In the genomic region with DNA sequence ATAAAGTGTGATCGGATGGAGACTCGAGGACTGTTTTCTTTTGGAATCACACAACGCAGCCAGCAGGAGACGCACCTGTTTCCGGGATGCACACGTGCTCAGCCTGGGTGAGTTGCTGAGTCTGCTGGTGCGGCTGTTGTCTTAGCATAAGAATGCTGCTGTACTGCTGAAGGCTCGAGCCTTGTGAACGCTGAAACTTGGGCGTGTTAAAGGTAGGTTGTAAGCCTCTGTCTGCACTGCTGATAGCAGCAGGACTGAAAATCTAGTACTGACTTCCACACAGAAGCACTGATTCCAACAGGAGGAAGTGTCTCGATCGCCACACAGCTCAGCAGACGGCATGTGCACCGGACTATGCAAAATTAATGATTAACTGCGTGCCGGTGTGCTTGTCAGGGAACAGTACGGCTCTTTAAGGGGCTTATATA, we compare ENCODE assay signal across 8 mouse cellular contexts.
DNase-seq lines count a peak whose midpoint lies in the region; ATAC-seq and TF ChIP-seq lines count a peak whose summit lies in the region.

No protein-coding gene starts in this region.

- no peaks in the 10 kb centered on the region for H3K9me3 ChIP-seq in midbrain, embryonic 11.5 days (ENCODE audit: control insufficient read depth, low read length)
- H3K9me3 ChIP-seq in midbrain, embryonic 10.5 days (replicated peaks): no peaks in the 10 kb centered on the region
- no peaks in the 10 kb centered on the region for H3K9me3 ChIP-seq in embryonic facial prominence, embryonic 12.5 days
- H3K9me3 ChIP-seq in intestine, postnatal 0 days (ENCODE audit: control insufficient read depth): no peaks in the 10 kb centered on the region
- H3K9me3 ChIP-seq in limb, embryonic 15.5 days: no peaks in the 10 kb centered on the region
- no peaks in the 10 kb centered on the region for H3K9me3 ChIP-seq in neural tube, embryonic 14.5 days (ENCODE audit: control insufficient read depth, low read length)

- 37% methylated on average over 17 of the region's 17 CpGs for WGBS in midbrain, embryonic 11.5 days
- 44% methylated on average over 17 of the region's 17 CpGs for WGBS in midbrain, embryonic 10.5 days
- WGBS in embryonic facial prominence, embryonic 12.5 days: 41% methylated on average over 17 of the region's 17 CpGs
- 19% methylated on average over 17 of the region's 17 CpGs for WGBS in intestine, postnatal 0 days
- WGBS in limb, embryonic 15.5 days: 19% methylated on average over 17 of the region's 17 CpGs
- WGBS in neural tube, embryonic 14.5 days: 4% methylated on average over 17 of the region's 17 CpGs

- DNase-seq in midbrain, embryonic 11.5 days (ENCODE audit: low spot score, missing footprints): peak; percentile 85
- no peak for DNase-seq in midbrain, embryonic 10.5 days (ENCODE audit: low spot score)
- no peak for DNase-seq in gastrocnemius, adult 18-20 months (ENCODE audit: low spot score)

- H3K36me3 ChIP-seq in midbrain, embryonic 11.5 days (ENCODE audit: control insufficient read depth, insufficient read depth, low read length): no peaks in the 10 kb centered on the region
- no peaks in the 10 kb centered on the region for H3K36me3 ChIP-seq in midbrain, embryonic 10.5 days
- no peaks in the 10 kb centered on the region for H3K36me3 ChIP-seq in embryonic facial prominence, embryonic 12.5 days
- H3K36me3 ChIP-seq in intestine, postnatal 0 days (ENCODE audit: control insufficient read depth, insufficient read depth): no peaks in the 10 kb centered on the region
- H3K36me3 ChIP-seq in limb, embryonic 15.5 days: no peaks in the 10 kb centered on the region
- no peaks in the 10 kb centered on the region for H3K36me3 ChIP-seq in neural tube, embryonic 14.5 days (ENCODE audit: control insufficient read depth, insufficient read depth, low read length)

- no peak overlapping the region for H3K4me3 ChIP-seq in midbrain, embryonic 11.5 days (ENCODE audit: low read depth, low read length)
- no peak overlapping the region for H3K4me3 ChIP-seq in midbrain, embryonic 10.5 days
- no peak overlapping the region for H3K4me3 ChIP-seq in embryonic facial prominence, embryonic 12.5 days
- H3K4me3 ChIP-seq in intestine, postnatal 0 days (ENCODE audit: low read depth, low read length): peak overlapping the region; percentile 16; the same call in 1 of the 2 replicates
- H3K4me3 ChIP-seq in limb, embryonic 15.5 days: peak overlapping the region; percentile 20
- peak overlapping the region; percentile 20; the same call in 1 of the 2 replicates for H3K4me3 ChIP-seq in neural tube, embryonic 14.5 days (ENCODE audit: low read depth, low read length)

- H3K27ac ChIP-seq in midbrain, embryonic 11.5 days (ENCODE audit: low read depth, low read length): no peak overlapping the region
- H3K27ac ChIP-seq in midbrain, embryonic 10.5 days (replicated peaks): no peak overlapping the region
- H3K27ac ChIP-seq in embryonic facial prominence, embryonic 12.5 days: no peak overlapping the region
- peak overlapping the region; percentile 10; the same call in 1 of the 2 replicates for H3K27ac ChIP-seq in intestine, postnatal 0 days (ENCODE audit: low read depth, low read length)
- peak overlapping the region; percentile 73 for H3K27ac ChIP-seq in limb, embryonic 15.5 days
- H3K27ac ChIP-seq in neural tube, embryonic 14.5 days (ENCODE audit: low read depth, low read length): no peak overlapping the region

- peaks cover 2% of the 10 kb centered on the region; the same call in 1 of the 2 replicates for H3K4me1 ChIP-seq in midbrain, embryonic 11.5 days (ENCODE audit: control insufficient read depth, insufficient read depth, low read length)
- H3K4me1 ChIP-seq in midbrain, embryonic 10.5 days: peaks cover 20% of the 10 kb centered on the region
- H3K4me1 ChIP-seq in embryonic facial prominence, embryonic 12.5 days: peaks cover 13% of the 10 kb centered on the region
- no peaks in the 10 kb centered on the region for H3K4me1 ChIP-seq in intestine, postnatal 0 days (replicated peaks; ENCODE audit: control insufficient read depth, insufficient read depth, low read length)
- H3K4me1 ChIP-seq in limb, embryonic 15.5 days: peaks cover 17% of the 10 kb centered on the region
- H3K4me1 ChIP-seq in neural tube, embryonic 14.5 days (ENCODE audit: control insufficient read depth, insufficient read depth, low read length): 0 out of 2 replicates have a peak, but pooled peaks cover 4% of the 10 kb centered on the region

- H3K9ac ChIP-seq in midbrain, embryonic 11.5 days (ENCODE audit: low read length): no peak overlapping the region
- no peak overlapping the region for H3K9ac ChIP-seq in embryonic facial prominence, embryonic 12.5 days
- H3K9ac ChIP-seq in intestine, postnatal 0 days (ENCODE audit: low read depth, low read length): no peak overlapping the region
- H3K9ac ChIP-seq in limb, embryonic 15.5 days: no peak overlapping the region
- H3K9ac ChIP-seq in neural tube, embryonic 14.5 days (replicated peaks; ENCODE audit: low read depth, low read length): 0 out of 2 replicates have a peak overlapping the region, but pooled peaks have one; percentile 21

- 0 out of 2 replicates have a peak overlapping the region, but pooled peaks have one; percentile 2 for H3K4me2 ChIP-seq in midbrain, embryonic 11.5 days
- peak overlapping the region; percentile 31 for H3K4me2 ChIP-seq in embryonic facial prominence, embryonic 12.5 days (replicated peaks)
- H3K4me2 ChIP-seq in intestine, postnatal 0 days (replicated peaks; ENCODE audit: low read depth): peak overlapping the region; percentile 55
- H3K4me2 ChIP-seq in limb, embryonic 15.5 days: peak overlapping the region; percentile 30
- H3K4me2 ChIP-seq in neural tube, embryonic 14.5 days (ENCODE audit: low read depth, low read length): peak overlapping the region; percentile 54

- H3K27me3 ChIP-seq in midbrain, embryonic 11.5 days (ENCODE audit: control insufficient read depth, insufficient read depth, low read length): no peaks in the 10 kb centered on the region
- peaks cover 6% of the 10 kb centered on the region; the same call in 1 of the 2 replicates for H3K27me3 ChIP-seq in midbrain, embryonic 10.5 days (ENCODE audit: low read depth, poor library complexity, severe bottlenecking)
- H3K27me3 ChIP-seq in embryonic facial prominence, embryonic 12.5 days: no peaks in the 10 kb centered on the region
- no peaks in the 10 kb centered on the region for H3K27me3 ChIP-seq in intestine, postnatal 0 days (replicated peaks; ENCODE audit: control insufficient read depth, insufficient read depth, low read length)
- no peaks in the 10 kb centered on the region for H3K27me3 ChIP-seq in limb, embryonic 15.5 days
- H3K27me3 ChIP-seq in neural tube, embryonic 14.5 days (ENCODE audit: control insufficient read depth, insufficient read depth, low read length): no peaks in the 10 kb centered on the region

- peak; percentile 70 for TF ChIP-seq CTCF in intestine, postnatal 0 days (IDR thresholded peaks at IDR 0.05; ENCODE audit: low read depth)

- 0 out of 2 replicates have a peak, but pooled peaks have one; percentile 55 for ATAC-seq in midbrain, embryonic 11.5 days (ENCODE audit: low FRiP score)
- ATAC-seq in embryonic facial prominence, embryonic 12.5 days (ENCODE audit: insufficient number of reproducible peaks, insufficient read depth, low FRiP score, low TSS enrichment): no peak
- peak; percentile 97 for ATAC-seq in intestine, postnatal 0 days
- ATAC-seq in limb, embryonic 15.5 days (ENCODE audit: insufficient number of reproducible peaks, low FRiP score, low TSS enrichment, low read depth): no peak
- ATAC-seq in neural tube, embryonic 14.5 days (ENCODE audit: low read depth): peak; percentile 93; the same call in 1 of the 2 replicates
- no peak for ATAC-seq in activated CD4-positive, CD25-positive, alpha-beta regulatory T cell, adult 4 months

Comparison
In these comparisons a context has a peak if more than half of its experiments do, and no peak if none do; other contexts are left out.
1. ATAC-seq: peak in midbrain, embryonic 11.5 days (single experiment), intestine, postnatal 0 days (single experiment) and neural tube, embryonic 14.5 days (single experiment); none in embryonic facial prominence, embryonic 12.5 days (single experiment), limb, embryonic 15.5 days (single experiment) and activated CD4-positive, CD25-positive, alpha-beta regulatory T cell, adult 4 months (single experiment).
2. H3K27ac ChIP-seq: peak in intestine, postnatal 0 days (single experiment) and limb, embryonic 15.5 days (single experiment); none in midbrain, embryonic 11.5 days (single experiment), midbrain, embryonic 10.5 days (single experiment), embryonic facial prominence, embryonic 12.5 days (single experiment) and neural tube, embryonic 14.5 days (single experiment).
3. H3K4me2 ChIP-seq: peak in every context shown above with its lines; median percentile 55 in intestine, postnatal 0 days; 54 in neural tube, embryonic 14.5 days; 31 in embryonic facial prominence, embryonic 12.5 days; 30 in limb, embryonic 15.5 days; 2 in midbrain, embryonic 11.5 days.
4. H3K4me3 ChIP-seq: peak in intestine, postnatal 0 days (single experiment), limb, embryonic 15.5 days (single experiment) and neural tube, embryonic 14.5 days (single experiment); none in midbrain, embryonic 11.5 days (single experiment), midbrain, embryonic 10.5 days (single experiment) and embryonic facial prominence, embryonic 12.5 days (single experiment).